Mouse (Mus musculus) hindbrain, embryonic 16.5 days (tissue): ENCODE data around the gene Vwa3b. TPM values are rescaled to one million over a fixed set of nuclear protein-coding genes. Genes with fewer than 3 reads are reported as not detected.

Source experiments
- ATAC-seq: fragments of 200-750 bp; cut with Nextera tagmentation; 2 replicates; pipeline ENCODE4 v1.8.0; 2017; ENCODE audit warnings: moderate TSS enrichment, moderate library complexity
- H3K27ac ChIP-seq: fragments of 300-500 bp; sonication (generic); 2 replicates; pipeline ENCODE4 v1.5.1; 2014; ENCODE audit warnings: low read depth, mild to moderate bottlenecking, control low read depth, low read length, moderate library complexity
- H3K27me3 ChIP-seq: fragments of 300-500 bp; sonication (generic); replicated peaks from 2 replicates; pipeline ENCODE4 v1.6.1; 2014; ENCODE audit warnings: low read length; ENCODE audit not compliant: control insufficient read depth, insufficient read depth
- H3K36me3 ChIP-seq: fragments of 300-500 bp; sonication (generic); 2 replicates; pipeline ENCODE4 v1.6.1; 2014; ENCODE audit warnings: mild to moderate bottlenecking, low read length, moderate library complexity, mixed read lengths; ENCODE audit not compliant: control insufficient read depth, insufficient read depth
- H3K4me1 ChIP-seq: fragments of 300-500 bp; sonication (generic); 2 replicates; pipeline ENCODE4 v1.6.1; 2014; ENCODE audit warnings: low read depth, low read length; ENCODE audit not compliant: control insufficient read depth, insufficient read depth
- H3K4me2 ChIP-seq: fragments of 300-500 bp; sonication (generic); 2 replicates; pipeline ENCODE4 v1.6.1; 2014; ENCODE audit warnings: mild to moderate bottlenecking, low read length, control low read depth, moderate library complexity
- H3K4me3 ChIP-seq: fragments of 300-500 bp; sonication (generic); 2 replicates; pipeline ENCODE4 v1.5.1; 2014; ENCODE audit warnings: mild to moderate bottlenecking, low read length, control low read depth, moderate library complexity
- H3K9ac ChIP-seq: fragments of 300-500 bp; sonication (generic); 2 replicates; pipeline ENCODE4 v1.6.1; 2014; ENCODE audit warnings: low read depth, mild to moderate bottlenecking, control low read depth, low read length, moderate library complexity
- H3K9me3 ChIP-seq: fragments of 300-500 bp; sonication (generic); 2 replicates; pipeline ENCODE4 v1.6.1; 2014; ENCODE audit warnings: mild to moderate bottlenecking, low read length, moderate library complexity; ENCODE audit not compliant: control insufficient read depth
- WGBS: fragments of 180-500 bp; shearing (Covaris S2); extraction: QIAGEN DNeasy Blood & Tissue Kit; methylation state at CpG from one replicate; pipeline ENCODE4 v1.1.7; 2014; 5-methylcytosine and 5-hydroxymethylcytosine counted together
- polyA plus RNA-seq: library from polyadenylated mRNA; unstranded; fragments of >200 nt; fragmentation: Nextera tagmentation; extraction: Ambion mirVana; gene quantifications from 2 replicates; pipeline ENCODE4 v1.2.1, GENCODE M21; 2015

Vwa3b gene
- polyA plus RNA-seq, 1 experiment from 2014 or later, result 0.81 TPM

DNA sequence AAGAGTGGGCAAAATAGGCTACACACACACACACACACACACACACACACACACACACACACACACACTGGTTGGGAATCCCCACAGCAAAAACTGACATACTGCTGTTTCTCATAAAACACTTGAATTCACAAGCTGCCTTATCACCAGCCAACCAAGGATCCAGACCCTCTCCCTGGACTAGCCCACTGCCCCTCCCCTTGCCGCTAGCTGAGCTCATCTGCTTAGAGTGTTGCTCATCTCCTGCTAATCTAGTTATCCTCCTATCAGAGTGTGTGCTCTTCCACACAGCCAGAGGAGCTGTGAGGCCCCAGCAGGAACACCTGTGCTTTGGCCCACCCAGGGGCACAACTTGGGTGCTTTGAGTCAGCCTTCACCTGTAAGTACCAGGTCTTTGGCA, 187.7 kb downstream of the Vwa3b start, which contains the start of gene Cnga3:
Gene Cnga3 (plus strand): TSS at position 291 of the 400 bp plus-strand sequence.
- H3K27me3 ChIP-seq, result no peaks in the 10 kb centered on the region
- H3K4me1 ChIP-seq, result no peaks in the 10 kb centered on the region; the same call in 1 of the 2 replicates
- ATAC-seq, result peak; percentile 69; the same call in 1 of the 2 replicates
- H3K4me3 ChIP-seq, result no peak within 1 kb of the TSS
- no peaks in the 10 kb centered on the region for H3K36me3 ChIP-seq
- no peak within 1 kb of the TSS for H3K27ac ChIP-seq
- no peak within 1 kb of the TSS for H3K4me2 ChIP-seq
- no peaks in the 10 kb centered on the region for H3K9me3 ChIP-seq
- no peak within 1 kb of the TSS for H3K9ac ChIP-seq
- WGBS, result 42% methylated on average over 1 of the region's 1 CpGs

DNA sequence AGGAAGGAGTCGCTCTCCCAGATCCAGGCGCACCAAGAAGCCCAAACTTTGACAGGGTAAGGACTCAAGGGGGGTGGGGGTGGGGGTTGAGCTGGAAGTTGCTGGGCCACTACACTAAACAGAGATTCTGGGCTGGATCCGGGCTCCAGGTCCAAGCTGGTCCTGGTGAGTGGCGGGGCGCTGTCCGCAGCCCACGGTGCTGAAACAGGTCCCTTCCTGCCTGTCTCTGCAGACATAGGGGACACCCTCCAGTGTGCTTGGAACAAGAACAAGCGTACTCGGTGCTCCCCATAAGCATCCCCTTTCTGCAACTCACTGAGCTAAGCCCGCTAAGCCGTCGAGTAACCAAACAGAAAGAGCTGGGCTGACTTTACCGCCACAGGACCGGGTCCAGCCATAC, 192.0 kb downstream of the Vwa3b start:
- Histone ChIP-seq H3K4me1 (peaks cover 16% of the 10 kb centered on the region), H3K9ac (no peak overlapping the region), H3K27me3 (no peaks in the 10 kb centered on the region), H3K36me3 (no peaks in the 10 kb centered on the region), H3K27ac (no peak overlapping the region), H3K4me3 (no peak overlapping the region), H3K9me3 (no peaks in the 10 kb centered on the region), H3K4me2 (no peak overlapping the region)
- WGBS, result 12% methylated on average over 14 of the region's 14 CpGs
- ATAC-seq, result no peak

DNA sequence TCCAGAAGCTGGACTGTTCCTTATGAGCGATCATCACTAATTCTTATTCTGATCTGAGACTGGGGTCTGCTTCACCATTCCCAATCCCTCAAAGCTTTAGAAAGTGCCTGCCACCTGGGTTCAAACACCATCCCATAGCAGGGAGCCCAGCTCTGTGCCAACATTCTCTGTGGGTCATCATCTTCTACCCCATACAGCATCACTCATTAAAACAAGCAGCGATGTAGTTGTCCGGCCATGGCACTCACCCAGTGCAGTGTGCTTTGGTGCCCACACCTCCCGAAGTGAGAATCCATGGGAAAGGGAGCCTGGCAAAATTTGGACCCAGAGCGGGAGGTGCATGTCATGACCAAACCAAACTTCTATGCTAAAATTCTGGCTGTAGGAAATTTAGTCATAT, 193.2 kb downstream of the Vwa3b start:
- H3K4me1 ChIP-seq, result peaks cover 16% of the 10 kb centered on the region
- H3K27ac ChIP-seq, result peak overlapping the region; percentile 57; the same call in 1 of the 2 replicates
- no peak overlapping the region for H3K4me2 ChIP-seq
- ATAC-seq, result no peak; the same call in 1 of the 2 replicates
- no peak overlapping the region for H3K9ac ChIP-seq
- no peaks in the 10 kb centered on the region for H3K9me3 ChIP-seq
- 77% methylated on average over 5 of the region's 5 CpGs for WGBS
- no peaks in the 10 kb centered on the region for H3K27me3 ChIP-seq
- no peak overlapping the region for H3K4me3 ChIP-seq
- H3K36me3 ChIP-seq, result no peaks in the 10 kb centered on the region

DNA sequence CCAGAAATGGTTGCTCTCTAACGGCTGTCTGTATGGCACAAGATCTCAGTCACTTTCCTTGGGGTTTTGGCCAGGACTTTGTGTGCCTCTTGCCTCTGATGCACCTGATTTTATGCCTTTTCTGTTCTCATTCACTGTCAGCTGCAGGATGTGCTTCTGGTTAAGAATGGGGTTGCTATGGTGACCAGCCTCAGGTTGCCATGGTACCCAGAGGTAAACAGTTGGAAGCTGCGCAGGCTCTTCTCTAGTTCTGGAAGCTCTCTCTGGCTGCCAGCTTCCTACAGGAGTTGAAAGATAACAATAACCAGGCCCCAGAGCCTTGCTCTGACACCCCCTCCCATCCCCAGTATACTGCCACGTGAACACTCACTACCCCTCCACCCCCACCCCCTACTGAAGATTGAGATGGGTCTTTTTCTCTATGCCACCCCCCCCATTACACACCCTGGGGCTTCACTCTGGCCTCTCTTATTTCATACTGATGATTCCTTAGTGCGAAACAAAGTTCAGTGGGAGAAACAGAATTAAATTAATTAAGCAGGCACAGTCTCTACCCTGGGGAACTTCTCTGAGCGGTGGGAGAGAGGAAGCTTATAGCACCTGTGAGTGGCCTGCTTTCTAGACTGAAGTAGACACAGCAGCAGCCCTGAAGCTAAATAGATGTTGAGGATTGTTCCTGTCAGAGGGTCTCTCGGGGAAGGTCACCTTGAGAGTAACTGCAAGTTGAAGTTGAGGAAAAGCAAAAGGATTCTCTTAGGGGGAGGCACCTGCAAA, 193.9 kb downstream of the Vwa3b start:
- no peak overlapping the region for H3K4me3 ChIP-seq
- no peak overlapping the region for H3K9ac ChIP-seq
- peak overlapping the region; percentile 20; the same call in 1 of the 2 replicates for H3K4me2 ChIP-seq
- peaks cover 16% of the 10 kb centered on the region for H3K4me1 ChIP-seq
- no peaks in the 10 kb centered on the region for H3K9me3 ChIP-seq
- WGBS, result 26% methylated on average over 6 of the region's 6 CpGs
- H3K27me3 ChIP-seq, result no peaks in the 10 kb centered on the region
- peak; percentile 98 for ATAC-seq
- H3K27ac ChIP-seq, result peak overlapping the region; percentile 57; the same call in 1 of the 2 replicates
- H3K36me3 ChIP-seq, result no peaks in the 10 kb centered on the region

DNA sequence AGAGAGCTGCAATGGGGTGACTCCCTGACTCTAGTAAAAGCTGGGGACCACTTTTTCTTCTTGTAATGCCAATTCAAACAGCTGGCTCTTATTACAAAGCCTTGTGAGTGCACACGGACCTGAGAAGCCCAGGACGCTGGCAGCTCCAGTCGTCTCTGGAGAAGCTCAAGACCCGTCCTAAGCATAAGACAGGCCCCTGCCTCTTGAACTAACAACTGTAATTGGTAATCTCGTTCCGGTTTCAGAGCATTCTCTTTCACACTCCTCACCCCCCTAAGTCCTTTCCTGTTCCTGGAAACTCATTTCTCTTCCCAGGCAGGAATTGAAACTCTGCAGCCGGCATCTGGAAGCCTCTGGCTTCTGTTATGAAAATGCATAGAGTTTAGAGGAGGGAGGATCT, 195.6 kb downstream of the Vwa3b start:
- H3K4me3 ChIP-seq, result no peak overlapping the region
- no peaks in the 10 kb centered on the region for H3K36me3 ChIP-seq
- H3K9me3 ChIP-seq, result no peaks in the 10 kb centered on the region
- no peak for ATAC-seq
- no peak overlapping the region for H3K4me2 ChIP-seq
- H3K27ac ChIP-seq, result no peak overlapping the region
- WGBS, result 78% methylated on average over 7 of the region's 7 CpGs
- no peaks in the 10 kb centered on the region for H3K27me3 ChIP-seq
- peaks cover 16% of the 10 kb centered on the region for H3K4me1 ChIP-seq
- no peak overlapping the region for H3K9ac ChIP-seq

DNA sequence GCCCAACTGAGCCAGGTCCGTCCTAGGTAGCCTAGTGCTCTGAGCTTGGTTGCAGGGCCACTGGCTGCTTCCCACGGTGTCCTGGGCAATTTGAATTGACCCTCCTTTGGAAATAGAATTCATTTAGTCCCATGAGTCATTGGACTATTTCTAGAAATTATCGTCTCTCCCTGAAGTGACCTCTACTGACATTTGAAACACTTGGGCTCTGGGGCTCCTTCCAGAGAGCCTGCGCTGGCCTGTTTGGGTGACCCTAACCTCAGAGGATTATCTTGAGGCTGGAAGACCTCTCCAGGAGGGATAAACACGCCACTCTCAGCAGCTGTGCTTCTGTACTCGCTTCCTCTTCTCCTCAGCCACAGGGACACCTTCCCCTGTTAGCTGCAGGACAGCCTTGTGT, 204.0 kb downstream of the Vwa3b start:
- H3K36me3 ChIP-seq, result no peaks in the 10 kb centered on the region
- 72% methylated on average over 6 of the region's 6 CpGs for WGBS
- no peaks in the 10 kb centered on the region for H3K4me1 ChIP-seq
- no peak for ATAC-seq
- H3K4me3 ChIP-seq, result no peak overlapping the region
- no peak overlapping the region for H3K9ac ChIP-seq
- H3K27ac ChIP-seq, result no peak overlapping the region
- no peaks in the 10 kb centered on the region for H3K27me3 ChIP-seq
- no peak overlapping the region for H3K4me2 ChIP-seq
- H3K9me3 ChIP-seq, result no peaks in the 10 kb centered on the region

DNA sequence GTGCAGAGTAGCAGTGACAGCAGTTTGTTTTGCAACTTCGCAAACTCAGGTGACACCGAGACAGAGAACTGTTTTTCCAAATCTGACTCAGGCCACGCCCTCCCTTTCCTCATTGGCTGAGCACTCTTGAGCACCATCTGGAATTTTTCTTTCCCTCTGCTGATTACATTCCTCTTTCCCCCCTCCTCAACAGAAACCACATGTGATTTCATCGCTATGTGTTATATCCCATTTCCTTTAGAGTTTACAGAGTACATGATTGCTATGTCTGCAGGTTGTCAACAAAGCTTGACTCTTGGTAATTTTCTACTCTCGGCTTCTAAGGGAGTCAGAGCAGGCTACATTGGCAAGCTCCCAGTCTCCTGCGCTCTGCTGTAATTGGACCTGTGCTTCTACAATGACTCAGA, 204.9 kb downstream of the Vwa3b start:
- H3K4me3 ChIP-seq, result no peak overlapping the region
- H3K36me3 ChIP-seq, result no peaks in the 10 kb centered on the region
- no peaks in the 10 kb centered on the region for H3K4me1 ChIP-seq
- ATAC-seq, result no peak
- WGBS, result 70% methylated on average over 6 of the region's 6 CpGs
- H3K9ac ChIP-seq, result no peak overlapping the region
- H3K4me2 ChIP-seq, result no peak overlapping the region
- H3K27ac ChIP-seq, result no peak overlapping the region
- no peaks in the 10 kb centered on the region for H3K9me3 ChIP-seq
- H3K27me3 ChIP-seq, result no peaks in the 10 kb centered on the region

Other genes starting within 250 kb of the Vwa3b start
- 10.0 and 12.9 TPM in 2 replicates for gene Tmem131, start 82.9 kb upstream of the Vwa3b start, polyA plus RNA-seq
- gene Cnga3, start 187.8 kb downstream of the Vwa3b start, polyA plus RNA-seq, result 0.12 and 0.20 TPM in 2 replicates